Mouse (Mus musculus) thymus, adult 2 months (tissue): ENCODE data around the gene Olfr1509.

Experiments
- CTCF ChIP-seq: fragments of 200-500 bp; IDR thresholded peaks from 2 replicates; pipeline ENCODE4 v1.5.1; 2012; ENCODE audit warnings: mild to moderate bottlenecking, control low read depth, low read length, moderate library complexity, borderline replicate concordance; ENCODE audit not compliant: control insufficient read depth, poor library complexity, insufficient read depth; ENCODE audit errors: extremely low read depth
- POLR2A ChIP-seq: fragments of 200-500 bp; IDR thresholded peaks from 2 replicates; pipeline ENCODE4 v1.6.1; 2012; ENCODE audit warnings: mild to moderate bottlenecking, low read length, control low read depth, moderate library complexity; ENCODE audit not compliant: control insufficient read depth, poor library complexity, insufficient read depth; ENCODE audit errors: extremely low read depth

DNA sequence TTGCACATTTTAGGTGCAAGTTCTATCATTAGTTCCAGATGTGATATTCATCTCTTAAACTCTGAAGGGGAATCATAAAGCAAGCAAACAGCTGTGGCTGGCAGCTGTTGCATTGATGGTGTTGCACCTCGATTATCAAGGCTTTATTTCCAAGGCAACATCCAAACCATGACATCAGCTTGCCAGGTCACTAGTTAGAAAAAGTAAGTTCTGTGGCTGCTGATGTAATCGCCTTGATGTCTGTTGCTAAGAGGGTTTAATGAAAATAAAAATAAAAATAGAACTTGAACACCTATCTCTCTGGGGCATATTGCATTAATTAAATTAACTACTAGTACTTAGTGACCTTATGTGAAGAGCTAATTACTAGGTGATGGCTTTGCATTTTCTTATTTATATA lies 24.6 kb downstream of the Olfr1509 start, which contains the start of gene Olfr1508:
- TF ChIP-seq POLR2A = no peak
- no peak for TF ChIP-seq CTCF
